Mouse (Mus musculus): ENCODE data around the gene Armc7.
"Not testable (repeated sequence)": the region's sequence is repeated elsewhere in the genome, so short reads cannot be mapped to it uniquely, and the experiment has no call there.

Gene Armc7

DNA sequence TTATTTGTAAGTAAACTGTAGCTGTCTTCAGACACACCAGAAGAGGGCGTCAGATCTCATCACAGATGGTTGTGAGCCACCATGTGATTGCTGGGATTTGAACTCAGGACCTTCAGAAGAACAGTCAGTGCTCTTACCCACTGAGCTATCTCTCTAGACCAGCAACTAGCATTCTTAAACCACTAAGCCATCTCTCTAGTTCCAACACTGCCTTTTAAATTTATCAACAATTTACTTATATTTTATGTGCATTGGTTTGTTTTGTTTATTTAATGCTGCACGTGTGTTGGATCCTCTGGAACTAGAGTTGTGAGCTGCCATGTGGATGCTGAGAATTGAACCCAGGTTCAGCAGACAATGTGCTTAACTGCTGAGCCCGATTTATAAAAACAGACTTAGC is 51.0 kb downstream of the Armc7 start:
- DNase-seq (ENCODE audit: low spot score) = not testable (repeated sequence)

DNA sequence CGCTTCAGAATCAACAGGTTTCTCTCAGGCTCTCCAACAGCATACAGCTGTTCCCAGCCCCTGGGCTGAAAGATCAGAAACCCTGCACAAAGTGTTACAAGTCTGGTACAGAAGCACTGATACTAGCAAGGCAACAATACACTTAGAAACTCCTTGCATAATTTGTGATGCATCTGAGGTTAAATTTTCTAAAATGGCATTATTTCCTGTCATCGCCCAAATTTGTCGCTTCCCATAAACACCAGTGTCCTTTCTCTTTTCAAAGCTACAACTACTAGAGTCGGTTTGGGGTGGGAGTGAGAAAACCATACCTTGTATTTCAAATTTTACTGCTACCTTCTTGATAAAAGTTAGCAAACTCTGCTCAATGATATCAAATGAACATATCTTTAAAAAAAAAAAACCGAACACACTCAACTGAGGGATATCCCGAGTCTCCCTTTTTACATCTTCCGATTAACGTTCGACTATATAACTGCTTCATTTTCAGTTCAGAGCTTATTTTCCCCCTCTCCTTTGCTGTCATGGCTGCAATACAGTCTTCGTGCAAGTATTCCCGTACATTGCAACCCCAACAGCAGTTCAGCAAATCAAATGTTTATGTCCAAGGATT is 59.4 kb downstream of the Armc7 start:
- DNase-seq (ENCODE audit: low spot score) = no peak

DNA sequence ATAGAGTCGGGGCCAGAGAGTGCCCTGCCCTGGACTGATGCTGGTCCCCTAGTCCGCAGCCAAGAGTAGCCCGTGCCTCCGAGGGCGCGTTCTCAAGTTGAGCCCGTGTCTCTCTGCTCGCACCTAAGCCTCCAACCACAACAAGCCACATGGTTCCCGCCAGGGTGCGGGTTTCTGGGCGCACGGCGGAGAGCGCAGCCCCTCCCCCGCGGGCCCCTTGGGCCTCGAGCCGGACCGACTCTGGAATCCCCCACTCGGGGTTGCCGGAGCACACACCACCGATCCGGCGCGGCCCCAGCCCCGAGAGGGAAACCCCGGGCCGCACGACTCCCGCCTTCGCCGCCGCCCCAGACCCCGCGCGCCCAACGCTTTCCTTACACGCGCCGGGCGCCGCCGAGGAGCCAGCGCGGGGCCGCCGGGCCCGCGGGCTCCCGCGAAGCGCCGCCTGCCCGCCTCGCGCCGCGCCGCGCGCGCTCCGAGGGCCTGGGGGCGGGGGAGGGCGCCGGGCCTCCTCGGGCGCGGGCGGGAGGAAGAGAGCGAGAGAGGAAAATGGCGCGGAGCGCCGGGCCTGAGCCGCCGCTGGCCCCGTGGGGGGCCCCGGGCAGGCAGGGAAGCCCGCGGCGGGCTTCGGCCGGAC is 60.1 kb downstream of the Armc7 start:
- DNase-seq (ENCODE audit: low spot score) = peak; percentile 41

DNA sequence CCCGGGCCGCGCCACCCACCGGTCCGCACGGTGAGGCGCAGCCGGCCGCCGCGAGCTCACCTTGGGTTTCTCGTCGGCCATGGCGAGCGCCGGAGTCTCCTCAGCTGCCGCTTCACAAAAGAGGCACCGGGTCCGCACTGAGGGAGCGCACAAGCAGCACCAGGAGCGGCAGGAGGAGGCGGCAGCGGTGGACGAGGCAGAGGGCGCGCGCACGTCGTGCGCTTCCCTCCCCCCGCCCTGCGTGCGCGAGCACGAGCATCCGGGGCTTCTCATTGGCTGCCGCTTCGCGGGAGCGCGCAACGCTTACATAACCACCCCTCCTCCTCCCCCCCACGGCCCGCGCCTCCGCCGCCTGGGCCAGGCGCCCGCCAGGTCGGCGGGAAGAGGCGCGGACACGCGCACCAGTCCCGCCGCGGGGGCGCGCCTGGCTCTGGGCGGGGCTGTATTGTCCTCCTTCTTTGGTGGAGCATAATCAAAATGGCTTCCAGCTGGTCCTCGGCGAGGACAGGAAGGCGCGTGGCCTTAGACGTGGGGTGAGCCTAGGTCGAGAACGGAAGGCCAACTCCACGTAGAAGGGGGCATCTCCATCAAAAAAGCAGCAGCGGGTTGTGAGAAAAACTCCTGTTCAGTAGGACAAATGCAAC is 60.7 kb downstream of the Armc7 start, which contains the start of gene Sumo2:
Sumo2 (minus strand) TSS at position 239 of the 644 bp plus-strand sequence.
- DNase-seq (ENCODE audit: low spot score) = peak; percentile 97

DNA sequence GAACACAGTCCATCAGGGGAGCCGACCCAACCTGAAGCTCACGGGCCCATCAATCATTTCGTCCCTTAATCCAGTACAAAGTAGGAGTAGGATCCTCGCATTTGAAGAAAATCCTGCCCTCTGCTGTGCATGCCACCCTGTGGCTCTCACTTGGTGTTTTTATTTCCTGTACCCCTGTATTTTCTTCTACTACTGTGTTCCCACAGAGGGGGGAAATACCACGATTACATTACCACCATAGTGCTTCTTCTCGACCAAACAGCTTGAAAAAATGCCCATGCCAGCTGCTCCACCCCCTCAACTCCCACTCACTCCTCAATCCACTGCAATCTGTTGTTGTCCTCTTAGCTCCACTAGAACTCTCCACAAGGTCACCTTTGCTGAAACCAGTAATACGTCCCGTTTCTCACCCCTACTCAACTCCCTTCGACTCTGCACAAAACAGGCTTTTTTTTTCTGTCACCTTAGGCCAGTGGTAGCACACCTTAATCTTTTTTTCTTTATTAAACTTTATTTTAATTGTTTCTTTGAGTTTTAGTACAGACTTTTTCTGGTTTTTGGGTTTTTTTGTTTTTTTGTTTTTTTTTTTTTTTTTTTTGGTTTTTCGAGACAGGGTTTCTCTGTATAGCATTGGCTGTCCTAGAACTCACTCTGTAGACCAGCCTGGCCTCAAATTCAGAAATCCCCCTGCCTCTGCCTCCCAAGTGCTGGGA is 61.5 kb downstream of the Armc7 start:
- no peak for DNase-seq (ENCODE audit: low spot score)

DNA sequence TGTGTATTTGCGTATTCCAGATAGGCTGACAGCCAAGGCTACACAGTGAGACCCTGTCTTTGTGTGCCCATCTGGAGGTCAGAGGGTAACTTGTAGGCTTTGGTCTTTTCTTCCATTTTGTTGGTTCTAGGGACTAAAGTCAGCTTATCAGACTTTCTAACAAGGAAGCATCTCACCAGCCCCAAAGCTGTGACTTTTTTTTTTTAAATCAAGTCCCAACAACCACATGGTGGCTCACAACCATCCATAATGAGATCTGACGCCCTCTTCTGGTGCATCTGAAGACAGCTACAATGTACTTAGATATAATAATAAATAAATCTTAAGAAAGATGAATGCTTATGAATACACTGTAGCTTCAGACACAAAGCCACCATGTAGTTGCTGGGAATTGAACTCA is 62.6 kb downstream of the Armc7 start:
- DNase-seq (ENCODE audit: low spot score) = no peak
